Mouse (Mus musculus) megakaryocyte progenitor cell, adult 5-6 weeks (primary cell): ENCODE results near the gene Sorcs1. TPM values are rescaled to one million over a fixed set of nuclear protein-coding genes. Genes with fewer than 3 reads are reported as not detected.

Source experiments
- ATAC-seq: replicated peaks from 2 replicates; pipeline ENCODE4 v1.8.0; 2016; ENCODE audit warnings: mild to moderate bottlenecking, moderate TSS enrichment, inconsistent platforms; ENCODE audit not compliant: poor library complexity
- total RNA-seq, 2 experiments: library from RNA; stranded (forward) in 1 of 2; stranded (reverse) in 1 of 2; fragments of 157-497, 149-512 nt in 1 of 2; fragments of 200-1000 nt in 1 of 2; gene quantifications; 2 replicates each; pipeline versions ENCODE4 v1.2.3 to v1.2.4; 2015 to 2017

Gene Sorcs1
- total RNA-seq (2015) (not detected in 2 replicates), total RNA-seq (2017) (not detected in 2 replicates)

- peak; percentile 52 for ATAC-seq
Measured at GRCm38 (mm10) chr19:50677903-50678896, at the start of gene Sorcs1. Gene Sorcs1, minus strand, starts transcription at chr19:50678646.

- ATAC-seq, result no peak
Measured at GRCm38 (mm10) chr19:50683277-50683676, 4.8 kb upstream of the Sorcs1 start.

GRCm38 (mm10) chr19:50678946-50679345 is 500 bp upstream of the Sorcs1 start:
- ATAC-seq, result no peak

DNA sequence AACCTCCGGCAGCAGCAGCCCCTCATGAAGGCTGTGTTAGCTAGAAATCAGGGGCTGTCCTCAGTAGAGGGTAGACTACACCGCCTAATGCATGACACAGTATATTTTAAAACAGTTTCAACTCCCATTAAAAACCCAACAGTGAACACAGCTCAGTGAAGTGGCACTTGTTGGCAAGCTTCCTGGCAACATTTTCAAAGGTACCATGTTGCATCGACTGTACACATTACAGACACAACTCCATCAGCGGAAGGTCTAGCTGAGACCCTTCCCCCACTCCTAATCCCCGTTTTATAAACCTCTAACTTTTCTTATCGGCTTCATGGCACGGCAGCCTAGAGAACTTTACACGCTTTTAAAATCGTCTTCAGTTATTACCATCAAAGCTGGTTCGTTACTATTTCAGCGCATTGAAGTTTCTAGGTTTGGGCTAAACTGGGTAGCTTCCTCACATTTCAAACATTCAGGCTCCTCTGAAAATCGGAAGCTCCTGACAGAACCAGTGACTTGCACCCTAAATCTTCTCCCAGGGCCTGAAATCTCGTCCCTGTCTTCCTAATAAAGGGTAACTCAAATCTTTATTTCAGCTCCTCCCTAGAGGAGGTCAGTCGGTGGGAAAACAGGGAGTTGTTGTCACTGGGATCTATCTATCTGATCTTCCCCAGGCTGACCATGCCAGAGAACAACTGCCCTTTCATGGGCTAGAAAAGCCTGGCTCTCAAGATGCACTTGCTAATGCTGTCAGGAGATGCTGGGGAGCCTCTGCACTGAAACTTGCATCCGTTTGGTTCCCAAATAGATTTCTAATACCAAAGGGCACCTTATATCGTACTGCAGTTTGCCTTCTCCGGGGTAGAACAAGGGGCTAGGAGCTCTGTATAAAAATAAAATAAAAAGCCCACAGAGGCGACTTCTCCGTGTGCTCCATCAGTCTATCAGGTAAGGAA is 1.6 kb downstream of the Sorcs1 start:
- no peak for ATAC-seq

DNA sequence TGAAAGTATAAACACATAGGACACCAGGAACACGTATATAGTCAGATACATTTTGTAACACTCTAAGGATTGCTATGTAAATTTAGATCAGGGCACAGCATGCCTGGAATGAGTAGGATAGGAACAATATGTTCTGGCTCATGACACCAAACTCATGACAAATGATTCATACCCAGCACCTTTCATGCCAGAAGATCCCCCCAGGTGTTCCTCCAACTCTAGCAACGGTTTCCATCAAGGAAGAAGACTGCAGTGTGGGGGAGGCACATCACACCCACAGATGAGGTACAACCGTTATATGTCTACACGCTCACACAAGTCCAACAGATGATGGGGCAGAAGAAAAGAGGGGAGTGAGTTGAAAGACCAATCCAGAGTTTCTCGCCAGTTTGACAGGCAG is 3.5 kb downstream of the Sorcs1 start:
- no peak for ATAC-seq

DNA sequence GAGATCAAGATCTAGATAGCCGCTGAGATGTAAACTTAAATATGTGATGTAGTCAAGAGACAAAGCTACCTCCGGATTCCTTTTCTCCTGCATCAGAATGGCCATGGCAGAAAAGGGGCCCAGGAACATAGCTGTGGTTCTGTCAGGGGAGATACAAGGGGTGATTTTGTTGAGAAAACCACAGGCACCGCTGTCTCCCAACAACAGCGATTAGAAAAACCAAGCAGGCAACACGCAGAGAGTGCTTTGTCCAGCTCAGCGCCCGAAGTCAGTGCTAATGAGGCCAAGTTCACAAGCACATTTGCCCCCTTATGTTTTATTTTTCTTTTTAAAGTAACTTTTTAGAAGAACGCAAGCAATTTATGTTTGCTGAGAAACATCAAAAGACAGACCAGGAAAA is 10.9 kb downstream of the Sorcs1 start:
- ATAC-seq, result no peak

GRCm38 (mm10) chr19:50664311-50664710 is 14.1 kb downstream of the Sorcs1 start:
- no peak for ATAC-seq

DNA sequence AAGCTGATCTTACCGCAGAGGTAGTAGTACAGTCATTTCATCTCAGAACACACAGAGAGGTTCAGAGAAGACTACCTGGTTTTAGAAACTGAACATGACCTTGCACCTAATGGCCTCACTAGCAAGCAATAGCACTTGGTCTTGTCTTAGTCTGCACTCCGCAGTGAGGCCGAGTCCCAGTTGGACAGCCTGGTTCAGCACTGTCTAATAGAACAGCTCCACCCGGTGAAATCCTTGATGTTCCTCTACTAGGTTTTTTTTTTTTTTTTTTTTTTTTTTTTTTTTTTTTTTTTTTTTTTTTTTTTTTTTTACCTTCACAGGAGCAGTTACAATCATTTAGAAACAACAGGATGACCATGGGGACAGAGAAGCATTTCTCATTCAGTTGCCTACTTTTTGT is 19.3 kb downstream of the Sorcs1 start:
- no peak for ATAC-seq

DNA sequence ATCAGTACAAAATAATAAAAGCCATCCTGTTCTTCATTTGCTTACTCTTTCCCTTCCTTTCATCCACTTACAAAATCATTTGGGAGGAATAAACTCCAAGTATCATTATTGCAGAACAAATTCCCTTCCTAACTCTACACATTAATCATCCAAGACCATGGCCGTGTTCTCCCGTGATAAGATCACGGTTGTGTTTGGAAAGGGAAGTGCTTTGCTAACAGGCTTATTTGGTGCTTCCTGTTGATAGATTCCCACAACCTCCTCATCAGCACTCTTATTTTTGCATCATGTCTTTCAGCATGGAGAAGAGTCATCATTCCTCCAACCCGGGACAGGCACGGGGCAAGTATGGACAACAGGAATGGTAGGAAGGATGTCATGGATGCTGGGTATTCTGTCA is 25.7 kb downstream of the Sorcs1 start:
- peak; percentile 44 for ATAC-seq

GRCm38 (mm10) chr19:50643836-50644235 is 34.6 kb downstream of the Sorcs1 start:
- ATAC-seq, result no peak

DNA sequence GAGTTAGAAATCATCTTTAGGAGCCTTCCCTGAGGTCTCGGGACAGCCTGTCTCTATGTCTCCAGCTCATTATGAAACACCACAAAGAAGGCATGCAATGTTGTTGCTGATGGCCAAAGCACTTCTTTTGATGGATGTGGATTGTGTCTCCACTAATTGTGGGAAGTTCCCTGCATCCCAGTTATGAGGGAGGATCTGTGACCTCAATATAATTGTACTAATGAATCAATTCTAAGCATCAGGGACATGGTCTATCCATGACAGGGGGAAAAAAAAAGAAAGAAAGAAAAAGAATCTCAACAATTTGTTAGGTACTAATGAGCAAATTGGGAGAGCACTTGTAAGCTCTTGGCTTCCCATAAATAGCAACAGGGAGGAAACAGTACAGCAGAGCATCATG is 36.3 kb downstream of the Sorcs1 start:
- ATAC-seq, result no peak

GRCm38 (mm10) chr19:50640251-50641032 is 38.0 kb downstream of the Sorcs1 start:
- ATAC-seq, result no peak

DNA sequence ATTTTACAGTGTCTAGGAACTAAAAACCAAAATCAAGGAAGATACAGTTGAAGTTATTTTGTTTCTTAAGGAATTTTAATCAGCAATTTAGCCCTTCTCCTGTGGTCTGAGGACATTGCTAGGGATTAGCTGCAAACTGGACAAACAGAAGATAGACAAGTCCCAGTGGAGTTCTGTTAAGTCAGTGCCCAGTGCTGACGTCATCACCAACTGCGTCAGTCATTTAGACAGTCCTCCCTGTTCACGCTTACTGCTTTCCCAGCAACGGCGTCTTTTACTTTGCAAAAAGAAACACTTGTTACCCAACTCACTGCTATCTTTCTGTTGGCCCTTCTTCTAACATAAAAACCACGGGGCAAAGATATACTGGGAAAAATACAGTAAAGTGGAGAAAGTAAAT is 40.3 kb downstream of the Sorcs1 start:
- no peak for ATAC-seq

DNA sequence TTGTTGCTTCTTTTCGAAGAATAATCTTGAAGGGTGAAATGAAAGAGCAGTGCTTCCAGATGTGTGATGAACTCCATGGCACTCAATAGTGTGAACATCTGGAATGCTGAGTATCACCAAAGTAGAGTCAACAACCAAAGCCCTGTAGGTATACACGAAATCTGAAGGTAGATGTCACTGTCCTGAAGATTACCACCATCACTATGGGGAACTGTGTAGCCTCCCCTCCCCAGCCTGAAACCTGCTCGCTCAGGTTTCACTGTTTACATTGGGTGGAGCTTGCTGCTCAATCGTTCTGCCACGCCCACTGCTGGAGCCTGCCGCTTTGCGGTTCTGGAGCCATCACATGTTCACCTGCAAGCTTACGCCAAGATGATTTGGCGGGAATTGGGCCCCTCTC is 64.4 kb downstream of the Sorcs1 start:
- ATAC-seq, result no peak

GRCm38 (mm10) chr19:50611619-50612018 is 66.8 kb downstream of the Sorcs1 start:
- ATAC-seq, result no peak

DNA sequence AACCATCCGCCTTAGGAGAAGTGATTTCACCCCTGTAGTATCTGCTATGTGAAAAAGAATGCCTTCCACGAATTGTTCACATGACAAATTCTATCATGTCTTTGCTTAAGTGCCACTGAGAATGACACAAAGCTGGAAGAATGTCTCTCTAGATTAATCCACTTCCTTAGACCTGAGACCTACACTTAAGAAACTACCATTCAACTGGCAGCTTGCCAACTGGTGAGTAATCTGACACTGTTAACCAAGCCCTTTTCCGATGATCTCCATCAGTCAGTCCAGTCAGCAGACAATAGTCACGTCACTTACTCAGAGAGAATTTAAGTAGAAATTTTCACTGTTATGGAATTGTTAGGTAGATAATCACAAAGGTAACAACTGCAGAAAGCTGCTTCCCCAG is 74.6 kb downstream of the Sorcs1 start:
- ATAC-seq, result no peak

- ATAC-seq, result no peak
Measured at GRCm38 (mm10) chr19:50603380-50603779, 75.1 kb downstream of the Sorcs1 start.

- no peak for ATAC-seq
Measured at GRCm38 (mm10) chr19:50597300-50597699, 81.1 kb downstream of the Sorcs1 start.

DNA sequence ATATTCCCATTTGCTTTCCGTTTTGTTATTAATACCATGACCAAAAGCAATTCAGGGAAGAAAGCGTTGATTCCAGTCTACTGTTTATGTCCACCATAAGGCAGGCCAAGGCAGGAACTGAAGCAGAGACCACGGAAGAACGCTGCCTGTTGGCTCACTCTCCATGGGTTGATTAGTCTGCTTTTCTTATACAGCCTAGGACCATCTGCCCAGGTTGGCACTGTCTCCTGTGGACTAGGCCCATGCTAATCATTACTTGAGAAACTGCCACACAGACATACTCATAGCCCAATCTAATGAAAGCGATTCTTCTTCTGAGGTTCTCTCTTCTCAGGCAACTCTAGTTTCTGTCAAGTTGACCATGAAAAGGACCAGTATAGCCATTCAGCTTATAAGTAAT is 92.3 kb downstream of the Sorcs1 start:
- ATAC-seq, result no peak

DNA sequence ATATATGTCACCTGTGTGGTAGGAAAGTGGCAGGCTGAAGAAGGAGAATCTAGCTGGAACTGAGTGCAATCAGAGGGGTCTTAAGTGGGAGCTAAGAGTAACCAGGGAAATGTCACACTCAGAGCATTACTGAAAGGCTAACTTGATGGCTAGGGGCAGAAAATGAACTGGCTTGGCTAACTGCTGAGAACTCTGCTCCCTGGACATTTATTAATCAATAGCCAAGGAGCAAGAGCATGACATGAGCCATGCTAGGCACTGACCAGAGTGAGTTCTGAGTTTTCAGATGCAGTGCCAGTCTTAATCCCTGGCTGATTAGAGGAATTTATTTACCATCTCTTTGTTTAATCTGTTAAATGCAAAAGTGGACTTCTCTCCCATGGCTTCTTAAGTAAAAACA is 95.5 kb downstream of the Sorcs1 start:
- ATAC-seq, result no peak
